Mouse (Mus musculus) hindbrain, postnatal 0 days (tissue): ENCODE results near the gene Pafah2. TPM values are rescaled to one million over a fixed set of nuclear protein-coding genes. Genes with fewer than 3 reads are reported as not detected.

Source experiments
- ATAC-seq: fragments of 200-750 bp; cut with Nextera tagmentation; 2 replicates; pipeline ENCODE4 v1.8.0; 2017; ENCODE audit warnings: mild to moderate bottlenecking, moderate TSS enrichment, moderate library complexity
- DNase-seq: peaks from one replicate; pipeline ENCODE4 v3.0.0-alpha.2; 2015; ENCODE audit warnings: low spot score
- H3K27ac ChIP-seq: fragments of 300-500 bp; sonication (generic); 2 replicates; pipeline ENCODE4 v1.5.1; 2014; ENCODE audit warnings: mild to moderate bottlenecking
- H3K27me3 ChIP-seq: fragments of 300-500 bp; sonication (generic); 2 replicates; pipeline ENCODE4 v1.6.1; 2014; ENCODE audit warnings: low read length, mixed read lengths; ENCODE audit not compliant: insufficient read depth
- H3K36me3 ChIP-seq: fragments of 300-500 bp; sonication (generic); 2 replicates; pipeline ENCODE4 v1.6.1; 2014; ENCODE audit warnings: low read length, mixed read lengths; ENCODE audit not compliant: insufficient read depth
- H3K4me1 ChIP-seq: fragments of 300-500 bp; sonication (generic); 2 replicates; pipeline ENCODE4 v1.6.1; 2014; ENCODE audit warnings: antibody characterized with exemption, low read length, mixed read lengths; ENCODE audit not compliant: insufficient read depth
- H3K4me2 ChIP-seq: fragments of 300-500 bp; sonication (generic); 2 replicates; pipeline ENCODE4 v1.6.1; 2014; ENCODE audit warnings: low read depth, mild to moderate bottlenecking, low read length, moderate library complexity, mixed read lengths
- H3K4me3 ChIP-seq: fragments of 300-500 bp; sonication (generic); 2 replicates; pipeline ENCODE4 v1.5.1; 2014; ENCODE audit warnings: low read length
- H3K9ac ChIP-seq: fragments of 300-500 bp; sonication (generic); replicated peaks from 2 replicates; pipeline ENCODE4 v1.6.1; 2014; ENCODE audit warnings: mild to moderate bottlenecking, low read length, moderate library complexity, mixed read lengths
- H3K9me3 ChIP-seq: fragments of 300-500 bp; sonication (generic); 2 replicates; pipeline ENCODE4 v1.6.1; 2016; ENCODE audit warnings: low read length, mixed read lengths
- CTCF ChIP-seq: IDR thresholded peaks from 2 replicates; pipeline ENCODE4 v1.5.1; 2016; ENCODE audit warnings: antibody characterized with exemption, control low read depth, low read depth
- WGBS: fragments of 180-500 bp; shearing (Covaris S2); extraction: QIAGEN DNeasy Blood & Tissue Kit; methylation state at CpG from one replicate; pipeline ENCODE4 v1.1.7; 2014; 5-methylcytosine and 5-hydroxymethylcytosine counted together
- polyA plus RNA-seq: library from polyadenylated mRNA; unstranded; fragments of >200 nt; fragmentation: Nextera tagmentation; extraction: Ambion mirVana; gene quantifications from 2 replicates; pipeline ENCODE4 v1.2.1, GENCODE M21; 2015
- total RNA-seq: library from RNA; depleted of rRNA; stranded (reverse); fragments of >200 nt; gene quantifications from 2 replicates; pipeline ENCODE4 v1.2.3, GENCODE M21; 2014

Gene Pafah2
- total and polyA plus RNA-seq, 2 experiments from 2014 or later = 6.7 to 17.9 TPM

DNA sequence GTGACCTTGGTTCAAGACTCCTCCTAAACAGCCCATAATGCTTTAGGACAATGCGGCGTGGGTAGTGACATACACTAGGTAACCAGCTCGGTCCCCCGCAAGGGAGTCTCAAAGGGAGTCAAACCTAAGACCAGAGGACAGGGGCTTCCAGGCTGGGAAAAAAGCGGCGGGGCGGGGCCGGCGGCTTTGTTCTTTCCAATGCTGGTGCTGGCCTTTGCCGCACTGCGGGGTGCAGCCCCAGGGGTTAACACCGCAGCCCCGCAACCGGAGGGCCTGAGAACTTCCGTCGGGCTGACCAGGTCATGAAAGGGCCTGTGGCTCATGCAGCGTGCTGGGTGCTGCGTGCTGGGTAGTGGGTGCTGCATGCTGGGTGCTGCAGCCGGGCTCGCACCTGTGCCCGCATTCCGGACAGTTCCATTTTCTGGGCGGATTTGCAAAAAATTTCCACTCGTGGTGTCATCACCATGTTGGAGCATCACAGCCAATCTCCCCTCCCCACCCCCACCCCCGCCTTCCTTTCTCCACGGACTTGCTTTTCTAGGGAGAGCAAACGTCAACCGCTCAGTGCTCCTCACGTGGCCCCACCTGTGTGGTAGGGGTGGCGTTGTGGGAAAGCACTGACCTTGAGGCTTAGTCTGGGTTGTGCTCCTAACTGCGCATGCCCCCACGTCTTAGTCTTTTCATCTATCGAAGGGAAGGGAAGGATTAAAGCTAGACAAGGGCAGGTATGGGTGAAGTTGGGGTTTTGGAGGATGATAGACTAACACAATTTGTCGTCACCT is 57.7 kb downstream of the Pafah2 start:
- H3K4me3 ChIP-seq = no peak overlapping the region
- no peaks in the 10 kb centered on the region for H3K27me3 ChIP-seq
- H3K27ac ChIP-seq = no peak overlapping the region
- ATAC-seq = no peak
- no peaks in the 10 kb centered on the region for H3K36me3 ChIP-seq
- peaks cover 22% of the 10 kb centered on the region for H3K4me1 ChIP-seq
- 31% methylated on average over 34 of the region's 34 CpGs for WGBS
- H3K4me2 ChIP-seq = no peak overlapping the region
- no peaks in the 10 kb centered on the region for H3K9me3 ChIP-seq
- H3K9ac ChIP-seq = no peak overlapping the region
- DNase-seq = no peak
- TF ChIP-seq CTCF = no peak

- TF ChIP-seq CTCF = no peak
- Histone ChIP-seq H3K27ac (no peak overlapping the region), H3K27me3 (no peaks in the 10 kb centered on the region), H3K9me3 (no peaks in the 10 kb centered on the region), H3K4me3 (no peak overlapping the region), H3K36me3 (no peaks in the 10 kb centered on the region), H3K4me1 (peaks cover 9% of the 10 kb centered on the region; the same call in 1 of the 2 replicates), H3K9ac (no peak overlapping the region), H3K4me2 (no peak overlapping the region)
- 48% methylated on average over 6 of the region's 6 CpGs for WGBS
- ATAC-seq (no peak), DNase-seq (no peak)
Measured at GRCm38 (mm10) chr4:134455310-134455709, 59.2 kb downstream of the Pafah2 start.

- ATAC-seq (no peak), DNase-seq (no peak)
- Histone ChIP-seq H3K9me3 (no peaks in the 10 kb centered on the region), H3K4me1 (no peaks in the 10 kb centered on the region), H3K4me2 (no peak overlapping the region), H3K4me3 (no peak overlapping the region), H3K27ac (no peak overlapping the region), H3K27me3 (no peaks in the 10 kb centered on the region), H3K36me3 (no peaks in the 10 kb centered on the region), H3K9ac (no peak overlapping the region)
- WGBS = 61% methylated on average over 7 of the region's 7 CpGs
- TF ChIP-seq CTCF = no peak
Measured at GRCm38 (mm10) chr4:134457130-134457825, 61.2 kb downstream of the Pafah2 start.

DNA sequence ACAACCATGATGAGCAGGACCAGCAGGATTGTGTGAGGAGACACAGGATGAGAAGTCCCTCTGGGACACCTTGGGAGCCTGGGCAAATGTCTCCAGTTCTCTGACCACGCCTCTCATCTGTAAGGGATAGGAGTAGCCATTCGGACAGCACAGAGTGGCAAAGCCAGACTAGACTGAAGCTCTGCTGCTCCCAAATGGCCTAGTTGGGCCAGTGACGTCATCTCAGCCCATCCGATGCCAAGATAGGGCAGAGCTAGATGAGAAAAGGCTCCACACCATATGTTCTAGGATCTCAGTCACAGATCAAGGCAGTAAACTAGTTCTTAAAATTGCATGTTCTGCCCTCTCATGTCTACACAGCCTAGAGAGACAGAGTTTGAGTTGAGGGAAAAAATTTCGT is 62.7 kb downstream of the Pafah2 start:
- WGBS = 71% methylated on average over 5 of the region's 5 CpGs
- Histone ChIP-seq H3K27me3 (no peaks in the 10 kb centered on the region), H3K4me2 (no peak overlapping the region), H3K9me3 (no peaks in the 10 kb centered on the region), H3K9ac (no peak overlapping the region), H3K4me3 (no peak overlapping the region), H3K36me3 (no peaks in the 10 kb centered on the region), H3K4me1 (no peaks in the 10 kb centered on the region), H3K27ac (no peak overlapping the region)
- DNase-seq = no peak
- ATAC-seq = no peak
- no peak for TF ChIP-seq CTCF

DNA sequence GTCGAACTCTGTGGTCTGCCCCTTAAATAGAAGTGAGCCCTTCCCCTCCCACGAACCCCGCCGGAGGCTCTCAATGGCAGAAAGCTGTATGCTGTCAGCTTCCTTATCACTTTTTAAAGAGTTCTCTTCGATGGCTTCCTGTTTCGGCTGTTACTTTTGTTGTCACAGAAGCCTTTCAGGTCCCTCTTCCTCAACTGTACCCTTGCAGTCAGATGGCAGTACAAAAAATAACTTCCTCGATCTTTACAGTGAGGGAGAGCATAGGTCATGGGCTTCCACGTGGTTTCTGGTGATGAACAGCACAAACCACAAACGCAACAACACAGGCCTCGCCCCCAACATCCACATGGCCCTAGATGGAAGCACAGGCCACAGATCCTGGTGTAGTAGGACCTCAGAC is 64.2 kb downstream of the Pafah2 start:
- no peaks in the 10 kb centered on the region for H3K9me3 ChIP-seq
- H3K36me3 ChIP-seq = no peaks in the 10 kb centered on the region
- no peak overlapping the region for H3K4me3 ChIP-seq
- H3K4me1 ChIP-seq = no peaks in the 10 kb centered on the region
- H3K4me2 ChIP-seq = no peak overlapping the region
- H3K9ac ChIP-seq = no peak overlapping the region
- H3K27me3 ChIP-seq = no peaks in the 10 kb centered on the region
- 80% methylated on average over 10 of the region's 10 CpGs for WGBS
- DNase-seq = no peak
- no peak overlapping the region for H3K27ac ChIP-seq
- ATAC-seq = no peak
- no peak for TF ChIP-seq CTCF

GRCm38 (mm10) chr4:134461252-134461651 is 65.1 kb downstream of the Pafah2 start:
- Histone ChIP-seq H3K9ac (no peak overlapping the region), H3K4me3 (no peak overlapping the region), H3K27me3 (no peaks in the 10 kb centered on the region), H3K4me1 (no peaks in the 10 kb centered on the region), H3K36me3 (no peaks in the 10 kb centered on the region), H3K9me3 (no peaks in the 10 kb centered on the region), H3K27ac (no peak overlapping the region), H3K4me2 (no peak overlapping the region)
- DNase-seq (no peak), ATAC-seq (no peak)
- no peak for TF ChIP-seq CTCF
- WGBS = 84% methylated on average over 5 of the region's 5 CpGs

DNA sequence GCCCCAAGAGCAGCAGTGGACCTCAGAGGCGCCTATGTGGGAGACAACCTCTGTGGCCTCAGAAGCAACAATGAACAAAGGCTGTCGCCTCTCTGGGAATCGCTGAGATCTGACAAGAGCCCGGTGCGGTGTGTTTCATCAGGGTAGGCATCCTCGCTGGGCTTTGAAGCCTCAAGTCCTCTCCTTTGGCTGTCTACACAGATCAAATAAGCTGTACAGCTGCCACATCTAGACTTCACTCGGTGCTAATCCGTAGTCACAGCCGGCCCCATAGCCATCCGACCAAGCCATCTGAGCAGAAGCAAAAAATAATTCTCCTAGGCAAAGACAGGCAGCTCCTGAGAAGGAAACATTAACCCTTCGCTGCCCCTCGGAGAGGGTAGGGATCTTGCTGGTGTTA is 69.7 kb downstream of the Pafah2 start:
- WGBS = 36% methylated on average over 12 of the region's 12 CpGs
- Histone ChIP-seq H3K27ac (peak overlapping the region; percentile 98), H3K9me3 (no peaks in the 10 kb centered on the region), H3K4me2 (no peak overlapping the region), H3K4me3 (no peak overlapping the region), H3K9ac (0 out of 2 replicates have a peak overlapping the region, but pooled peaks have one; percentile 10), H3K27me3 (no peaks in the 10 kb centered on the region), H3K36me3 (0 out of 2 replicates have a peak, but pooled peaks cover under 1% of the 10 kb centered on the region), H3K4me1 (peaks cover 3% of the 10 kb centered on the region; the same call in 1 of the 2 replicates)
- ATAC-seq (no peak), DNase-seq (peak; percentile 53)
- TF ChIP-seq CTCF = no peak
